Mouse (Mus musculus) testis, adult 2 months (tissue): ENCODE data around the gene Amz2.

Experiments used
- CTCF ChIP-seq: fragments of 200-500 bp; IDR thresholded peaks from 2 replicates; pipeline ENCODE4 v1.5.1; 2012; ENCODE audit warnings: low read depth, mild to moderate bottlenecking, inconsistent platforms, low read length, moderate library complexity; ENCODE audit not compliant: control insufficient read depth, insufficient read depth, insufficient replicate concordance
- POLR2A ChIP-seq: fragments of 200-500 bp; IDR thresholded peaks from 2 replicates; pipeline ENCODE4 v1.6.1; 2012; ENCODE audit warnings: low read depth, mild to moderate bottlenecking, inconsistent platforms, low read length, moderate library complexity; ENCODE audit not compliant: control insufficient read depth

GRCm38 (mm10) chr11:109487991-109488684 lies 62.4 kb downstream of the Amz2 start:
- TF ChIP-seq CTCF (no peak), POLR2A (no peak)
